Mouse (Mus musculus) limb, embryonic 15.5 days (tissue): ENCODE results near the gene Cpsf7. TPM values are rescaled to one million over a fixed set of nuclear protein-coding genes. Genes with fewer than 3 reads are reported as not detected.

Experiments used
- ATAC-seq: fragments of 200-750 bp; cut with Nextera tagmentation; 2 replicates; pipeline ENCODE4 v1.8.0; 2017; ENCODE audit warnings: low read depth, moderate TSS enrichment; ENCODE audit not compliant: insufficient number of reproducible peaks, low FRiP score, low TSS enrichment
- H3K27ac ChIP-seq: fragments of 300-500 bp; sonication (generic); 2 replicates; pipeline ENCODE4 v1.5.1; 2015; ENCODE audit warnings: moderate library complexity, mild to moderate bottlenecking, inconsistent platforms
- H3K27me3 ChIP-seq: fragments of 300-500 bp; sonication (generic); 2 replicates; pipeline ENCODE4 v1.6.1; 2015; ENCODE audit warnings: inconsistent platforms
- H3K36me3 ChIP-seq: fragments of 300-500 bp; sonication (generic); 2 replicates; pipeline ENCODE4 v1.6.1; 2015; ENCODE audit warnings: inconsistent platforms
- H3K4me1 ChIP-seq: fragments of 300-500 bp; sonication (generic); 2 replicates; pipeline ENCODE4 v1.6.1; 2015; ENCODE audit warnings: inconsistent platforms
- H3K4me2 ChIP-seq: fragments of 300-500 bp; sonication (generic); 2 replicates; pipeline ENCODE4 v1.6.1; 2015; ENCODE audit warnings: mild to moderate bottlenecking, inconsistent platforms
- H3K4me3 ChIP-seq: fragments of 300-500 bp; sonication (generic); 2 replicates; pipeline ENCODE4 v1.5.1; 2015; ENCODE audit warnings: mild to moderate bottlenecking, inconsistent platforms
- H3K9ac ChIP-seq: fragments of 300-500 bp; sonication (generic); 2 replicates; pipeline ENCODE4 v1.6.1; 2015; ENCODE audit warnings: inconsistent platforms
- H3K9me3 ChIP-seq: fragments of 300-500 bp; sonication (generic); 2 replicates; pipeline ENCODE4 v1.6.1; 2016; ENCODE audit warnings: inconsistent platforms
- WGBS: fragments of 180-500 bp; shearing (Covaris S2); methylation state at CpG from one replicate; pipeline ENCODE4 v1.1.7; 2015; 5-methylcytosine and 5-hydroxymethylcytosine counted together
- polyA plus RNA-seq: library from polyadenylated mRNA; unstranded; fragments of >200 nt; fragmentation: Nextera tagmentation; extraction: Ambion mirVana; gene quantifications from 2 replicates; pipeline ENCODE4 v1.2.1, GENCODE M21; 2015

Cpsf7 gene
- polyA plus RNA-seq, 1 experiment from 2014 or later: 38.2 TPM

DNA sequence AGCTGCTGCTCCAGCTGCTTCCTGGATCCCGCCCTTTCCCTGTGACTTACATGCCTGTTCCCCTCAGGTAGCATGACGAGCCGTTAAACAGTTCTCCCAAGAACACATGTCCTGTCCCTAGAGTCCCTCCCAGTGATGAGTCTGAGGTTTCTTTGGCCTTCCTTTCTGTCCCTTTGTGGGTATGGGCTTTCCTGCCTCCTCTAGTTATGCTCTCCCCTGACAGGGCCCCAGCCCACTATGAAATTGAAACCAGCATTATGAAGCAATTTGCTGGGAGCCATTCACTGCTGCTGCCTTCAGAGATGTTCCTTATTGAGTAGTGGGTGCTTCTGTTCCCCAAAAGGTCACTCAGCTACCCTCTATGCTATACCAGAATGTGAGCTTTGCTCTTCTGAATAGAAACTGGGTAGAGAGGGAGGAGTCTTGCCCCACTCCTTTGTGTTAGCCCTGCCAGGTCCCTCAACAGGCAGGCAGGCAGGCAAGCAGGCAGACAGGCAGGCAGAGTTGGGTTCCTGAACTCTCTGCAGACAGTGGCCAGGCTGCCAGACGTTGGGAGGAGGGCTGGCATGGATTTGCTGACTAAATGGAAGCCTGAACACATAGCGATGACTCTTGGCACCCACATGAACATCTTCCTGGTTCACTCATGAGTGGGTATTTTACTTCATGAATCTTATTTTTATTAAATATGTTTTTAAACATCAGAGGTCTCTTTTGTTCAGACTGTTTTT, 64.2 kb downstream of the Cpsf7 start:
- ATAC-seq: no peak

DNA sequence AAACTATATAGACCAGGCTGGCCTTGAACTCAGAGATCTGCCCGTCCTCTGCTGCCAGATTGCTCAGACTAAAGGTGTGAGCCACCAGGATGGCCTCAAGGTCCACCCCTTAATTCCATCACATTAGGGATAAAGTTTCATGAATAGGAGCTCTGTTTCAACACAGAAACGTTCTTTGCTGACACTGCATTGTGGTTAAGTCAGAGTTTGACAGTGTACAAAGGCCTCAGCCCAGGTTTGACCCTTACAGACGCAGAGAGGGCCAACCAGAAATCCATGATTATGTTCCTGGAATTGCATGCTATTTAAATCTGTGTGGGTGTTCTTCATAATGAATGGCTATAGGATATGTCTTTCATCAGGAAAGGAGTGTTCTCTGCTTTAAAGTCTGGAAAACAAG, 65.2 kb downstream of the Cpsf7 start:
- Histone ChIP-seq H3K9me3 (no peaks in the 10 kb centered on the region), H3K27me3 (no peaks in the 10 kb centered on the region), H3K4me3 (no peak overlapping the region), H3K36me3 (peaks cover 45% of the 10 kb centered on the region), H3K4me2 (no peak overlapping the region), H3K27ac (no peak overlapping the region), H3K4me1 (peaks cover 7% of the 10 kb centered on the region), H3K9ac (no peak overlapping the region)
- ATAC-seq: no peak
- WGBS: 65% methylated on average over 3 of the region's 3 CpGs

More for the DNA sequence above, 64.2 kb downstream of the Cpsf7 start:
- no peaks in the 10 kb centered on the region for H3K27me3 ChIP-seq
- peaks cover 42% of the 10 kb centered on the region for H3K36me3 ChIP-seq
- H3K4me2 ChIP-seq: no peak overlapping the region
- peaks cover 7% of the 10 kb centered on the region for H3K4me1 ChIP-seq
- H3K9me3 ChIP-seq: no peaks in the 10 kb centered on the region
- peak overlapping the region; percentile 18; the same call in 1 of the 2 replicates for H3K27ac ChIP-seq
- H3K4me3 ChIP-seq: no peak overlapping the region
- H3K9ac ChIP-seq: no peak overlapping the region
- WGBS: 61% methylated on average over 5 of the region's 5 CpGs

DNA sequence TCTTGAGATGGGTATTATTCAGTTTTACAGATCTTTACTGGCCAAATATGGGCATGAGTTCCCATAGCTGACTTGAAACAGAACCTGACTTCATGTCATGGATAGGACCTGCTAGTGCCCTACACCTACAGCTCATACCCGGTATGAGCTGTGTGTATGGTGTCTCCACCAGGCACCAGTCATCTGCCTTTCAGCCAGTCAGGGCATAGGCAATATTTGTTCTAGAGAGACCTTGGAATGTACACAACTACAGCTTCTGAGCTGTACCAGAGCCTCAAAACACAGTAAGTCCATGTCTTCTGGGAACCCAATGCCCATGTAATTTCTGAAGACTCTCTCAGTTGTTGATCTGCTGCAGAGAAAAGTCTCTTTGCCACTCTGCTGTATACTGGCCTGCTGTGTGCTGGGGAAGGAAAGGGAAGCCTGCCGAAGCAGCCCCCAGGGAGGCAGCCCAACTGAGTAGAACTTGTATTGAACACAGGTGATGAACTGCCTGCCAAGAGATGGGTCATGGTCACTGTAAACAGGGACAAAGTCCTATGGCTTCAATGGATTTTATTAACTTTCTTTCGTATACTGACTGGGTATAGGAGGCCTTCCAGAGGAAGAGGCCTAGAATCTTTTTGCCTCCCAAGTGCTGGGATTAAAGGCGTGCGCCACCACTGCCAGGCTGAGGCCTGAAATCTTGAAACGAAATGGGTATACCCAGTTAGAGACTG, 66.8 kb downstream of the Cpsf7 start:
- H3K4me1 ChIP-seq: peaks cover 7% of the 10 kb centered on the region
- no peaks in the 10 kb centered on the region for H3K27me3 ChIP-seq
- H3K4me3 ChIP-seq: no peak overlapping the region
- no peak overlapping the region for H3K9ac ChIP-seq
- WGBS: 88% methylated on average over 6 of the region's 6 CpGs
- H3K27ac ChIP-seq: no peak overlapping the region
- H3K9me3 ChIP-seq: no peaks in the 10 kb centered on the region
- H3K36me3 ChIP-seq: peaks cover 42% of the 10 kb centered on the region
- H3K4me2 ChIP-seq: no peak overlapping the region
- ATAC-seq: peak; percentile 62; the same call in 1 of the 2 replicates

Other genes with a start within 250 kb of the Cpsf7 start
- gene Dagla, start 220.4 kb upstream of the Cpsf7 start, polyA plus RNA-seq: 3.1 and 3.3 TPM in 2 replicates
- gene Syt7, start 136.2 kb upstream of the Cpsf7 start, polyA plus RNA-seq: 1.3 and 1.4 TPM in 2 replicates
- gene Lrrc10b, start 67.8 kb upstream of the Cpsf7 start, polyA plus RNA-seq: 0.46 and 0.68 TPM in 2 replicates
- gene Ppp1r32, start 42.3 kb upstream of the Cpsf7 start, polyA plus RNA-seq: 0.13 and 0.30 TPM in 2 replicates
- 59.5 and 60.3 TPM in 2 replicates for gene Sdhaf2, start 876 bp downstream of the Cpsf7 start, polyA plus RNA-seq
- gene Tmem216, start 31.0 kb downstream of the Cpsf7 start, polyA plus RNA-seq: 34.2 and 37.3 TPM in 2 replicates
- 21.6 and 25.8 TPM in 2 replicates for gene Cyb561a3, start 51.9 kb downstream of the Cpsf7 start, polyA plus RNA-seq
- 26.8 and 31.1 TPM in 2 replicates for gene Tmem138, start 52.1 kb downstream of the Cpsf7 start, polyA plus RNA-seq
- 350 and 363 TPM in 2 replicates for gene Ddb1, start 80.1 kb downstream of the Cpsf7 start, polyA plus RNA-seq
- gene Tkfc, start 80.4 kb downstream of the Cpsf7 start, polyA plus RNA-seq: 12.0 and 13.2 TPM in 2 replicates
- gene Vwce, start 108.9 kb downstream of the Cpsf7 start, polyA plus RNA-seq: 2.8 and 3.1 TPM in 2 replicates
- not detected in 2 replicates for gene Pga5, start 152.8 kb downstream of the Cpsf7 start, polyA plus RNA-seq
- 46.0 and 48.6 TPM in 2 replicates for gene Vps37c, start 163.5 kb downstream of the Cpsf7 start, polyA plus RNA-seq
- 0.67 and 1.0 TPM in 2 replicates for gene Cd5, start 213.7 kb downstream of the Cpsf7 start, polyA plus RNA-seq